Mouse (Mus musculus): Measurements from ENCODE around the gene Fkbp8.

DNA sequence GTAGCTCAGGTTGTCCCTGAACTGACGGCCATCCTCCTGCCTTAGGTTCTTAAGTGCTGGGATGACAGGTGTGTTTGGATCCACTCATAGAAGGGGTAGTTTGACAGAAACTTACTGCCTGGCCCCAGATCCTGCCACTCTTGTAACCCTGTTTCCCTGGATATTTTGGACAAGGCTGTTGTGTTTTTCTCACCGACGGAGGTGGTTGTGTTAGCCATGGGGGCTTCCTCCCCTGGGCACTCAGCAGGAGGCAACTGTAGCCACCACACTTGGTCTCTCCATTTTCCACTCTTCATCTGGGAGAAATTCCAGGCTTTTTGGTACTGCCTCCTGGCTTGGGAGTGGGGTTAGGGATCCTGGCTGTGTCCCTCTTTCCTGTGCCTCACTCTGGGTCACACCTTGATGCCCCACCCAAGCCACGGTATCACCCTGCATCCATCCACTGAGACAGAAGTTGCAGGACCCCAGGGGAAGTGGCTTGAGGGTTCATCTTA, 12.5 kb downstream of the Fkbp8 start:
- TF ChIP-seq CTCF (conservative IDR thresholded peaks at IDR 0.05; ENCODE audit: insufficient read depth, insufficient read length, low read depth, low read length) (no peak), POLR2A (IDR thresholded peaks at IDR 0.05; ENCODE audit: low read depth, low read length) (no peak)

All from kidney, adult 2 months (tissue).